Mouse (Mus musculus): ENCODE data around the gene Zfp513.

DNA sequence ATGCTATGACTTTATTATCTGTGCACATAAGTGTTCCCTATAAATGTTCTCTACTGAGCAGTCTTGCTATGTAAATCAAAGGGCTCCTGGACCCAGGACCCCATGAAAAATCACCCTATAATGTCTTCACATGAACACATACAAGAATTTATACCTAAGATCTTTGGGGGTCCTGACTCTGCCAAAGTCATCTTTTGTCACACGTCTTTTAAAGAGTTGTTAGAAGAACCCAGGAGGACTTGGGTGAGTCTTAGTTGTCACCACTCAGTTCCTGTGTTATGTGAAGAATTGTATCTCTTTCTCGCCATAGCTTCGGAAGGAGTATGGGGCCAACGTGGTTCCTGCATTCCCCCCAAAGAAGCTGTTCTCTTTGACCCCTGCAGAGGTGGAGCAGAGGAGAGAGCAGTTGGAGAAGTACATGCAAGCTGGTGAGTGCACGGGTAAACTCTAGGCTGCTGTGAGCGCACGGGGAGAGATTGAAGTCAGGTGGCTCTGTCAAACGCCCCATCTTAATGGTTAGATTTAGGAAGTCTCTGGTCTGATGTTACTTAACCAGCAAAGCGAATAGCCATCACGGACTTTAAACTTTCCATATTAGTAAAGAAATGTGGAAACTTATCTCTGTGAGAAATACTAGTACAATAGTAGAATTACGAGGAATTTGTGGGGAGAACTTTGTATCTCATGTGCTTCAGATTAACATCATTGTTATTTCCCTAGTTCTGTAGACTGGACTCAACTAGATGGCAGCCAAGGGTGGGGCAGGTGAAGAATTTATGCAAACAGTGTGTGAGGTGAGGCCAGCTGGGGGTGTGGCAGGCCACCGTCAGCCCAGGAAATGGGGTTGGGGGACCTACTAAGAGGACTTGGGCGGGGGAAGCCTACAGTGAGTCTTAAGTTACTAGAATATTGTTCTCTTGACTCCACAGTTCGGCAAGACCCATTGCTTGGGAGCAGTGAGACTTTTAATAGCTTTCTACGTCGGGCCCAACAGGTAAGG is 7.3 kb downstream of the Zfp513 start:
- TF ChIP-seq CTCF (IDR thresholded peaks at IDR 0.05; ENCODE audit: borderline replicate concordance, insufficient read depth, low read depth, low read length), result no peak
- no peak for TF ChIP-seq POLR2A (IDR thresholded peaks at IDR 0.05; ENCODE audit: borderline replicate concordance, insufficient read depth, low read length)

Measured in cerebellum, adult 2 months (tissue).